Mouse (Mus musculus): Measurements from ENCODE around the gene Gm48552.

DNA sequence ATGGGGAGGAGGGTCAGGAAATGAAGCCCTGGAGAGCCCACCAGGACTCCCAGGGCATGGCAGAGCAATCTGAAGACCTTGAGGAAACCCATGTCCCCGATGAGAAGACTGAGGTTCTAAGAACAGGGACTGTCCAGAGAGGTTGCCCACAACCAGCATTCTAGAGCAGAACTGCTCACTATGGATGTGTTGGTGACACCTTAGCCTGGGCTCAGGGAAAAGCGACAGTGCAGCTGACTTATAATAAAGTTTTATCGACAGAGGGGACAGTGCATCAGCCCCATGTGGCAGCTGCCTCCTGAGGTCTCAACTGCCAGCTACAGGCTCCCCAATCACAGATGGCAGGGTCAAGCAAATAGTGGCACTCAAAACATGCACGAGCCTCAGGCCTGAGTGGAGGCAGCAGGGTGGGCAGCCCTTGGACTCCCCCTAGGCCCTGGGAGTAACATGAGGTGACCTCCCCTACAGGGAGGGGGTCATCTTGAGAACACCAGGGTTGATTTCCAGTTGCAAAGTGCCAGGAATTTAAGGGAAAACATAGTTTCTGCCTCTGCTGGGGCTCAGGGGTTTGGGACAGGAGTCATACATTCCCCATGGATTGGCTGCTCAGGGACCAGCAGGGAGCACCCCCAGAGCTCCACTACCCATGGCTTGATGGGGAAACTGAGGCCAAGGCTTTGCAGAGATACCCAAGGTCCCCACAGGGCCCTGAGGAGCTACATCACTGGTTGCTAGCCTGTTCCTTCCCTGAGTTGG is 32.4 kb downstream of the Gm48552 start:
- TF ChIP-seq GATA1 (IDR thresholded peaks at IDR 0.05; ENCODE audit: low read length) (no peak), TAL1 (IDR thresholded peaks at IDR 0.05; ENCODE audit: low read length) (no peak)

Measured in erythroblast, embryonic 14.5 days (primary cell).